Mouse (Mus musculus): ENCODE measurements around the gene Cfap70.

DNA sequence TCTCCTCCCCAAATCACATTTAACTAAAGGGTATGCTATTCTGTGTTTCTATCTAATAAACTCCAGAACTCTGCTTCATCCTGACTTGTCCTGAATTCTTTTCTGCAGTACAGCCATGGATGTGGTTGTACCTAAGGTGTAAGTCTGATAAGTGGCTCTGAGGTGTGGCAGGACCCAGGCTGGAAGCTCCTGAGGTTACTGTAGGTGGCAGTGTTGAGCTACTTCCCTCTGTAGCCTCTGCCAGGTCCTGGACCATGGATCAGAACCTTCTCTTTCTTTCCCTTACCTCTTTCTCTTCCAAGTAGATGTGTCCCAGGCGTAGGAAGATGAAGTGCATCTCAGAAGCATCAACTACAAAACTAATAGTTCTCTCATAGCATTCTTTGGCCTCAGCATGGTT is 52.0 kb downstream of the Cfap70 start:
- TF ChIP-seq USF1 (IDR thresholded peaks at IDR 0.05; ENCODE audit: low read depth, low read length) (no peak), POLR2A (IDR thresholded peaks at IDR 0.05; ENCODE audit: control insufficient read depth in 1 of 2, insufficient read depth in 1 of 2, low read depth in 1 of 2, low read length in 2 of 2, poor library complexity in 1 of 2) (no peak), TCF12 (IDR thresholded peaks at IDR 0.05; ENCODE audit: low read depth, low read length) (no peak), CTCF (IDR thresholded peaks at IDR 0.05 in 2 of 3, conservative IDR thresholded peaks at IDR 0.05 in 1 of 3; ENCODE audit: control insufficient read depth in 1 of 3, insufficient read depth in 1 of 3, low read depth in 2 of 3, low read length in 3 of 3, poor library complexity in 1 of 3, severe bottlenecking in 1 of 3) (peak; percentile 79 to 87 (median 80))
